Mouse (Mus musculus): ENCODE measurements around the gene Tnfrsf1b. TPM values are rescaled to one million over a fixed set of nuclear protein-coding genes. Genes with fewer than 3 reads are reported as not detected.

Tnfrsf1b gene
- total RNA-seq, 2 experiments from 2014 or later = 8.3 to 10.3 TPM

GRCm38 (mm10) chr4:145257751-145258434 is 11.2 kb upstream of the Tnfrsf1b start:
- no peak for DNase-seq

- DNase-seq = no peak
These were observed 9.5 kb upstream of the Tnfrsf1b start for GRCm38 (mm10) chr4:145256144-145256543.

GRCm38 (mm10) chr4:145254418-145254817 is 7.7 kb upstream of the Tnfrsf1b start:
- DNase-seq = no peak

- DNase-seq = no peak
These were observed 5.9 kb upstream of the Tnfrsf1b start for GRCm38 (mm10) chr4:145252611-145253010.

- no peak for DNase-seq
These were observed 4.9 kb upstream of the Tnfrsf1b start for GRCm38 (mm10) chr4:145251546-145251945.

GRCm38 (mm10) chr4:145250002-145250401 is 3.3 kb upstream of the Tnfrsf1b start:
- no peak for DNase-seq

- no peak for DNase-seq
These were observed 886 bp upstream of the Tnfrsf1b start for GRCm38 (mm10) chr4:145247556-145247955.

GRCm38 (mm10) chr4:145245581-145245980 is 1.1 kb downstream of the Tnfrsf1b start:
- DNase-seq = no peak

- no peak for DNase-seq
These were observed 2.0 kb downstream of the Tnfrsf1b start for GRCm38 (mm10) chr4:145244676-145245075.

- DNase-seq = no peak
These were observed 3.8 kb downstream of the Tnfrsf1b start for GRCm38 (mm10) chr4:145242719-145243350.

- DNase-seq = no peak
These were observed 5.9 kb downstream of the Tnfrsf1b start for GRCm38 (mm10) chr4:145240723-145241231.

- DNase-seq = peak; percentile 50
These were observed 7.4 kb downstream of the Tnfrsf1b start for GRCm38 (mm10) chr4:145239049-145239830.

GRCm38 (mm10) chr4:145236027-145236426 is 10.6 kb downstream of the Tnfrsf1b start:
- no peak for DNase-seq

GRCm38 (mm10) chr4:145233487-145234228 is 13.0 kb downstream of the Tnfrsf1b start:
- no peak for DNase-seq

GRCm38 (mm10) chr4:145231732-145232131 is 14.9 kb downstream of the Tnfrsf1b start:
- no peak for DNase-seq

GRCm38 (mm10) chr4:145230647-145231046 is 16.0 kb downstream of the Tnfrsf1b start:
- no peak for DNase-seq

GRCm38 (mm10) chr4:145229524-145230163 is 17.0 kb downstream of the Tnfrsf1b start:
- no peak for DNase-seq

- no peak for DNase-seq
These were observed 17.6 kb downstream of the Tnfrsf1b start for GRCm38 (mm10) chr4:145229051-145229450.

- DNase-seq = no peak
These were observed 22.1 kb downstream of the Tnfrsf1b start for GRCm38 (mm10) chr4:145224613-145225012.

- DNase-seq = no peak
These were observed 24.6 kb downstream of the Tnfrsf1b start for GRCm38 (mm10) chr4:145222064-145222463.

GRCm38 (mm10) chr4:145221379-145221778 is 25.3 kb downstream of the Tnfrsf1b start:
- DNase-seq = no peak

- DNase-seq = no peak
These were observed 26.7 kb downstream of the Tnfrsf1b start for GRCm38 (mm10) chr4:145220001-145220400.
